Mouse (Mus musculus): Measurements from ENCODE around the gene Ascc2. TPM values are rescaled to one million over a fixed set of nuclear protein-coding genes. Genes with fewer than 3 reads are reported as not detected.

The Ascc2 gene
- polyA plus RNA-seq, 1 experiment from 2014 or later = 28.4 TPM

GRCm38 (mm10) chr11:4721728-4722127 is 84.2 kb downstream of the Ascc2 start:
- H3K9ac ChIP-seq (ENCODE audit: low read depth, low read length) = no peak overlapping the region
- H3K27ac ChIP-seq (ENCODE audit: low read depth, low read length) = no peak overlapping the region
- no peaks in the 10 kb centered on the region for H3K27me3 ChIP-seq (ENCODE audit: control insufficient read depth, insufficient read depth, low read length)
- H3K9me3 ChIP-seq (replicated peaks; ENCODE audit: control insufficient read depth, low read length) = no peaks in the 10 kb centered on the region
- H3K4me2 ChIP-seq = no peak overlapping the region
- H3K36me3 ChIP-seq (ENCODE audit: control insufficient read depth, insufficient read depth, low read length) = peaks cover 3% of the 10 kb centered on the region; the same call in 1 of the 2 replicates
- WGBS (ENCODE audit: insufficient replicate concordance) = 80% methylated on average over 8 of the region's 8 CpGs
- H3K4me3 ChIP-seq (ENCODE audit: low read depth, low read length) = no peak overlapping the region
- peaks cover 6% of the 10 kb centered on the region; the same call in 1 of the 2 replicates for H3K4me1 ChIP-seq (ENCODE audit: control insufficient read depth, insufficient read depth, low read length)
- ATAC-seq (replicated peaks; ENCODE audit: insufficient number of reproducible peaks, low FRiP score, low TSS enrichment) = no peak

- Histone ChIP-seq H3K4me1 (ENCODE audit: control insufficient read depth, insufficient read depth, low read length) (peaks cover 9% of the 10 kb centered on the region), H3K36me3 (ENCODE audit: control insufficient read depth, insufficient read depth, low read length) (peaks cover 6% of the 10 kb centered on the region; the same call in 1 of the 2 replicates), H3K27ac (ENCODE audit: low read depth, low read length) (no peak overlapping the region), H3K9ac (ENCODE audit: low read depth, low read length) (no peak overlapping the region), H3K4me2 (no peak overlapping the region), H3K9me3 (replicated peaks; ENCODE audit: control insufficient read depth, low read length) (no peaks in the 10 kb centered on the region), H3K27me3 (ENCODE audit: control insufficient read depth, insufficient read depth, low read length) (no peaks in the 10 kb centered on the region), H3K4me3 (ENCODE audit: low read depth, low read length) (no peak overlapping the region)
- peak; percentile 32; the same call in 1 of the 2 replicates for ATAC-seq (replicated peaks; ENCODE audit: insufficient number of reproducible peaks, low FRiP score, low TSS enrichment)
- 38% methylated on average over 12 of the region's 12 CpGs for WGBS (ENCODE audit: insufficient replicate concordance)
These were observed 92.1 kb downstream of the Ascc2 start for GRCm38 (mm10) chr11:4729603-4730002.

- 74% methylated on average over 6 of the region's 6 CpGs for WGBS (ENCODE audit: insufficient replicate concordance)
These were observed 92.5 kb downstream of the Ascc2 start for GRCm38 (mm10) chr11:4730096-4730495.

GRCm38 (mm10) chr11:4730913-4731312 is 93.4 kb downstream of the Ascc2 start:
- no peaks in the 10 kb centered on the region for H3K9me3 ChIP-seq (replicated peaks; ENCODE audit: control insufficient read depth, low read length)
- H3K4me2 ChIP-seq = no peak overlapping the region
- no peak for ATAC-seq (replicated peaks; ENCODE audit: insufficient number of reproducible peaks, low FRiP score, low TSS enrichment)
- no peak overlapping the region for H3K9ac ChIP-seq (ENCODE audit: low read depth, low read length)
- no peak overlapping the region for H3K4me3 ChIP-seq (ENCODE audit: low read depth, low read length)
- H3K27ac ChIP-seq (ENCODE audit: low read depth, low read length) = no peak overlapping the region
- H3K36me3 ChIP-seq (ENCODE audit: control insufficient read depth, insufficient read depth, low read length) = peaks cover 3% of the 10 kb centered on the region; the same call in 1 of the 2 replicates
- H3K27me3 ChIP-seq (ENCODE audit: control insufficient read depth, insufficient read depth, low read length) = peaks cover 3% of the 10 kb centered on the region; the same call in 1 of the 2 replicates
- WGBS (ENCODE audit: insufficient replicate concordance) = 68% methylated on average over 5 of the region's 5 CpGs
- peaks cover 13% of the 10 kb centered on the region for H3K4me1 ChIP-seq (ENCODE audit: control insufficient read depth, insufficient read depth, low read length)

More at GRCm38 (mm10) chr11:4730096-4730495, 92.5 kb downstream of the Ascc2 start:
- H3K36me3 ChIP-seq (ENCODE audit: control insufficient read depth, insufficient read depth, low read length) = peaks cover 6% of the 10 kb centered on the region; the same call in 1 of the 2 replicates
- peaks cover 9% of the 10 kb centered on the region for H3K4me1 ChIP-seq (ENCODE audit: control insufficient read depth, insufficient read depth, low read length)
- no peak overlapping the region for H3K9ac ChIP-seq (ENCODE audit: low read depth, low read length)
- no peak for ATAC-seq (replicated peaks; ENCODE audit: insufficient number of reproducible peaks, low FRiP score, low TSS enrichment)
- no peak overlapping the region for H3K4me3 ChIP-seq (ENCODE audit: low read depth, low read length)
- no peak overlapping the region for H3K27ac ChIP-seq (ENCODE audit: low read depth, low read length)
- no peaks in the 10 kb centered on the region; the same call in 1 of the 2 replicates for H3K27me3 ChIP-seq (ENCODE audit: control insufficient read depth, insufficient read depth, low read length)
- H3K4me2 ChIP-seq = no peak overlapping the region
- no peaks in the 10 kb centered on the region for H3K9me3 ChIP-seq (replicated peaks; ENCODE audit: control insufficient read depth, low read length)

- Histone ChIP-seq H3K4me2 (no peak overlapping the region), H3K4me3 (ENCODE audit: low read depth, low read length) (no peak overlapping the region), H3K4me1 (ENCODE audit: control insufficient read depth, insufficient read depth, low read length) (peaks cover 13% of the 10 kb centered on the region), H3K27ac (ENCODE audit: low read depth, low read length) (no peak overlapping the region), H3K36me3 (ENCODE audit: control insufficient read depth, insufficient read depth, low read length) (0 out of 2 replicates have a peak, but pooled peaks cover 3% of the 10 kb centered on the region), H3K9me3 (replicated peaks; ENCODE audit: control insufficient read depth, low read length) (no peaks in the 10 kb centered on the region), H3K9ac (ENCODE audit: low read depth, low read length) (no peak overlapping the region), H3K27me3 (ENCODE audit: control insufficient read depth, insufficient read depth, low read length) (peaks cover 3% of the 10 kb centered on the region; the same call in 1 of the 2 replicates)
- 74% methylated on average over 7 of the region's 7 CpGs for WGBS (ENCODE audit: insufficient replicate concordance)
- ATAC-seq (replicated peaks; ENCODE audit: insufficient number of reproducible peaks, low FRiP score, low TSS enrichment) = no peak
These were observed 94.2 kb downstream of the Ascc2 start for GRCm38 (mm10) chr11:4731781-4732180.

- Histone ChIP-seq H3K4me2 (no peak overlapping the region), H3K4me1 (ENCODE audit: control insufficient read depth, insufficient read depth, low read length) (peaks cover 13% of the 10 kb centered on the region), H3K9ac (ENCODE audit: low read depth, low read length) (no peak overlapping the region), H3K27ac (ENCODE audit: low read depth, low read length) (no peak overlapping the region), H3K36me3 (ENCODE audit: control insufficient read depth, insufficient read depth, low read length) (0 out of 2 replicates have a peak, but pooled peaks cover 3% of the 10 kb centered on the region), H3K4me3 (ENCODE audit: low read depth, low read length) (no peak overlapping the region), H3K9me3 (replicated peaks; ENCODE audit: control insufficient read depth, low read length) (no peaks in the 10 kb centered on the region), H3K27me3 (ENCODE audit: control insufficient read depth, insufficient read depth, low read length) (peaks cover 3% of the 10 kb centered on the region; the same call in 1 of the 2 replicates)
- 47% methylated on average over 12 of the region's 12 CpGs for WGBS (ENCODE audit: insufficient replicate concordance)
- no peak for ATAC-seq (replicated peaks; ENCODE audit: insufficient number of reproducible peaks, low FRiP score, low TSS enrichment)
These were observed 96.6 kb downstream of the Ascc2 start for GRCm38 (mm10) chr11:4734179-4734578.

Other genes with a start within 250 kb of the Ascc2 start
- 0.44 and 0.82 TPM in 2 replicates for gene Hormad2, start 196.6 kb upstream of the Ascc2 start, polyA plus RNA-seq (2014; fragmentation: Nextera tagmentation; extraction: Ambion mirVana)
- 21.4 and 24.4 TPM in 2 replicates for gene Mtmr3, start 42.9 kb upstream of the Ascc2 start, polyA plus RNA-seq (2014; fragmentation: Nextera tagmentation; extraction: Ambion mirVana)
- gene Gm11032, start 17.7 kb upstream of the Ascc2 start, polyA plus RNA-seq (2014; fragmentation: Nextera tagmentation; extraction: Ambion mirVana) = not detected in 2 replicates
- 1,482 and 1,490 TPM in 2 replicates for gene Uqcr10, start 66.6 kb downstream of the Ascc2 start, polyA plus RNA-seq (2014; fragmentation: Nextera tagmentation; extraction: Ambion mirVana)
- gene Zmat5, start 66.9 kb downstream of the Ascc2 start, polyA plus RNA-seq (2014; fragmentation: Nextera tagmentation; extraction: Ambion mirVana) = 50.1 and 55.8 TPM in 2 replicates
- gene Cabp7, start 109.0 kb downstream of the Ascc2 start, polyA plus RNA-seq (2014; fragmentation: Nextera tagmentation; extraction: Ambion mirVana) = 0.10 and 0.14 TPM in 2 replicates
- 32.7 and 38.7 TPM in 2 replicates for gene Nf2, start 211.8 kb downstream of the Ascc2 start, polyA plus RNA-seq (2014; fragmentation: Nextera tagmentation; extraction: Ambion mirVana)
- gene Nipsnap1, start 236.2 kb downstream of the Ascc2 start, polyA plus RNA-seq (2014; fragmentation: Nextera tagmentation; extraction: Ambion mirVana) = 34.7 and 36.5 TPM in 2 replicates